Mouse (Mus musculus): ENCODE results near the gene C1qtnf3. TPM values are rescaled to one million over a fixed set of nuclear protein-coding genes. Genes with fewer than 3 reads are reported as not detected.

C1qtnf3 gene
- polyA plus RNA-seq, 1 experiment from 2014 or later, result 0.16 TPM

DNA sequence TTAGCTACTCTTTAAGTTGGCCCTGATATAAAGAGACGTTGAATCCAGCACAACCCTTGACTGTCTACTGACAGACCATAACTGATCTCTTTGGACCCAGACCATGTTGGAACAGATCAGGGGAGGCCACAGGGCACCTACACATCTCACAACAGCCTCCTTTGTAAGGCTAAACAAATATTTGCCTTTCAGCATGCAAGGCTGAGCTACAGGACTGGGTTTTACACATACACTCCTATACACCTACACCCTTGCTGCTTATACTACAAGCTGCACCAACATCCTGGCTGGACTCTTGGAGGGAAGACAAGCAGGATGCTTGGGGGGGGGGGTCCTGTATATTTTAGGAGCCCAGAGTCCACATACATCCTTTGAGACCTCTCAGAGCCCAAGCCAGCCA, 4.3 kb upstream of the C1qtnf3 start:
- ATAC-seq (ENCODE audit: insufficient number of reproducible peaks, insufficient read depth, low FRiP score, low read depth), result no peak

GRCm38 (mm10) chr15:10952760-10953305, 701 bp downstream of the C1qtnf3 start:
- Histone ChIP-seq H3K4me2 (ENCODE audit: low read length) (no peak overlapping the region), H3K4me1 (ENCODE audit: control insufficient read depth in 2 of 2, insufficient read depth in 2 of 2, low read length in 2 of 2) (no peaks in the 10 kb centered on the region), H3K4me3 (ENCODE audit: control insufficient read depth in 1 of 2, insufficient read depth in 1 of 2, low read depth in 1 of 2, low read length in 2 of 2) (no peak overlapping the region), H3K27ac (replicated peaks in 1 of 2; ENCODE audit: control insufficient read depth in 1 of 2, insufficient read depth in 1 of 2, low read depth in 2 of 2, low read length in 2 of 2) (no peak overlapping the region), H3K9me3 (ENCODE audit: control insufficient read depth, low read length) (no peaks in the 10 kb centered on the region), H3K36me3 (ENCODE audit: control insufficient read depth, insufficient read depth, low read length) (no peaks in the 10 kb centered on the region), H3K27me3 (ENCODE audit: control insufficient read depth, insufficient read depth, low read length) (no peaks in the 10 kb centered on the region), H3K9ac (ENCODE audit: low read length) (no peak overlapping the region)
- no peak for ATAC-seq (ENCODE audit: insufficient number of reproducible peaks, insufficient read depth, low FRiP score, low read depth)
- WGBS, result 57% methylated on average over 4 of the region's 4 CpGs

More for the DNA sequence above, 4.3 kb upstream of the C1qtnf3 start:
- Histone ChIP-seq H3K27ac (replicated peaks in 1 of 2; ENCODE audit: control insufficient read depth in 1 of 2, insufficient read depth in 1 of 2, low read depth in 2 of 2, low read length in 2 of 2) (no peak overlapping the region), H3K27me3 (ENCODE audit: control insufficient read depth, insufficient read depth, low read length) (no peaks in the 10 kb centered on the region), H3K9me3 (ENCODE audit: control insufficient read depth, low read length) (no peaks in the 10 kb centered on the region), H3K4me2 (ENCODE audit: low read length) (no peak overlapping the region), H3K36me3 (ENCODE audit: control insufficient read depth, insufficient read depth, low read length) (no peaks in the 10 kb centered on the region), H3K9ac (ENCODE audit: low read length) (no peak overlapping the region), H3K4me1 (ENCODE audit: control insufficient read depth in 2 of 2, insufficient read depth in 2 of 2, low read length in 2 of 2) (no peaks in the 10 kb centered on the region), H3K4me3 (ENCODE audit: control insufficient read depth in 1 of 2, insufficient read depth in 1 of 2, low read depth in 1 of 2, low read length in 2 of 2) (no peak overlapping the region)
- WGBS, result 79% methylated on average over 1 of the region's 1 CpGs

- no peaks in the 10 kb centered on the region for H3K9me3 ChIP-seq (ENCODE audit: control insufficient read depth, low read length)
- no peaks in the 10 kb centered on the region for H3K36me3 ChIP-seq (ENCODE audit: control insufficient read depth, insufficient read depth, low read length)
- H3K9ac ChIP-seq (ENCODE audit: low read length), result no peak overlapping the region
- H3K27ac ChIP-seq (replicated peaks in 1 of 2; ENCODE audit: control insufficient read depth in 1 of 2, insufficient read depth in 1 of 2, low read depth in 2 of 2, low read length in 2 of 2), result no peak overlapping the region
- no peak for ATAC-seq (ENCODE audit: insufficient number of reproducible peaks, insufficient read depth, low FRiP score, low read depth)
- 90% methylated on average over 1 of the region's 1 CpGs for WGBS
- no peaks in the 10 kb centered on the region for H3K27me3 ChIP-seq (ENCODE audit: control insufficient read depth, insufficient read depth, low read length)
- H3K4me1 ChIP-seq (ENCODE audit: control insufficient read depth in 2 of 2, insufficient read depth in 2 of 2, low read length in 2 of 2), result no peaks in the 10 kb centered on the region
- H3K4me2 ChIP-seq (ENCODE audit: low read length), result no peak overlapping the region
- no peak overlapping the region for H3K4me3 ChIP-seq (ENCODE audit: control insufficient read depth in 1 of 2, insufficient read depth in 1 of 2, low read depth in 1 of 2, low read length in 2 of 2)
These were observed 1.3 kb downstream of the C1qtnf3 start for GRCm38 (mm10) chr15:10953465-10953864.

DNA sequence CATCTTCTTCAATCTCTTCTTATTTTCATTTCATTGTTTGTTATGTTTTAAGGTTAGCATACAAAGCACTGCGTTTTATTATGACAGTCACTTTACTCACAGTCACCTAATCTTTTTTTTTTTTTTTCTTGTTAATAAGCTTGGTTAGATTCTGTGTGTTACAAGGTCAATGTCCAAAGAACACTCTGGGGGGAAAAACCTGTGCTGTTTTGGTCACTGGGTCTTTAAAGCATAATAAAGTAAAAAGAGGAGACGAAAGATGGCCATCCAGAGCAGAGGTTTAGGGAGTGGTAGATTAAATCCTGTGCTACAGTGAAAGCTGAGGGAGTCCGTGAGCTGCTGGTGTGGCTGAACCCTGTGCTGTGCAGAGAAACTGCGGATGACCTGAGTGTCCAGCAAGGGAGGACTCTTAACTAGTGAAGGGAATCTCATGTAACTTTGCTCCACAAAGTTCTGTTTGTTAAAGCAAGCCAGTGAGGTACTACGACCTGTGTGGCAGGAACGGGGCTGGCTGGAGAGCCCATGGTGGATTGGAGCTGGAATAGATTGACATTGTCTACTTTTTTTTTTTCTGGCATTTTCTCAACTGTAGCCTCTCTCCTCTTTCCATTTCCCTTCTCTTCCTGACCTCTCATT, 2.4 kb downstream of the C1qtnf3 start:
- no peaks in the 10 kb centered on the region for H3K27me3 ChIP-seq (ENCODE audit: control insufficient read depth, insufficient read depth, low read length)
- 77% methylated on average over 6 of the region's 6 CpGs for WGBS
- no peaks in the 10 kb centered on the region for H3K4me1 ChIP-seq (ENCODE audit: control insufficient read depth in 2 of 2, insufficient read depth in 2 of 2, low read length in 2 of 2)
- no peaks in the 10 kb centered on the region for H3K36me3 ChIP-seq (ENCODE audit: control insufficient read depth, insufficient read depth, low read length)
- H3K4me3 ChIP-seq (ENCODE audit: control insufficient read depth in 1 of 2, insufficient read depth in 1 of 2, low read depth in 1 of 2, low read length in 2 of 2), result no peak overlapping the region
- no peak overlapping the region for H3K4me2 ChIP-seq (ENCODE audit: low read length)
- H3K9me3 ChIP-seq (ENCODE audit: control insufficient read depth, low read length), result no peaks in the 10 kb centered on the region
- no peak for ATAC-seq (ENCODE audit: insufficient number of reproducible peaks, insufficient read depth, low FRiP score, low read depth)
- no peak overlapping the region for H3K27ac ChIP-seq (replicated peaks in 1 of 2; ENCODE audit: control insufficient read depth in 1 of 2, insufficient read depth in 1 of 2, low read depth in 2 of 2, low read length in 2 of 2)
- no peak overlapping the region for H3K9ac ChIP-seq (ENCODE audit: low read length)

DNA sequence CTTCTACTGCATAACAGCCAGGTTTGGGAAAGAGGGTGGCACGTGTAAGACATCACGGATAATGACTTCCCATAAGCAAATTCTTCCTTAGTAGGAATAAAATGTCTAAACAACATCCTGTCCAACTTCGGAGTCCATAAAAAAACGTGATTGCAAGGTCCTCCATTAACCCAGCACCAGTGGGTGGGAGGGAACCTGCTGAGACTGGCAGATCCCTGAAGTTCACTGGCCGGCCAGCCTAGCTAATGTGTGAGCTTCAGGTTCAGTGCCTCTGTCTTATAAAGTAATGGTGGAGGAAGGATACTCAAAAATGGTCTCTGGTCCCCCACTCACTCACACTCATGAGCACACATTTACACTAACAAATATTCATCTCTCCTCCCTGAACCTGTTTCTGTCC, 3.0 kb downstream of the C1qtnf3 start:
- no peak for ATAC-seq (ENCODE audit: insufficient number of reproducible peaks, insufficient read depth, low FRiP score, low read depth)

GRCm38 (mm10) chr15:10956706-10957105, 4.6 kb downstream of the C1qtnf3 start:
- H3K4me1 ChIP-seq (ENCODE audit: control insufficient read depth in 2 of 2, insufficient read depth in 2 of 2, low read length in 2 of 2), result no peaks in the 10 kb centered on the region
- no peak overlapping the region for H3K4me3 ChIP-seq (ENCODE audit: control insufficient read depth in 1 of 2, insufficient read depth in 1 of 2, low read depth in 1 of 2, low read length in 2 of 2)
- ATAC-seq (ENCODE audit: insufficient number of reproducible peaks, insufficient read depth, low FRiP score, low read depth), result no peak
- H3K36me3 ChIP-seq (ENCODE audit: control insufficient read depth, insufficient read depth, low read length), result no peaks in the 10 kb centered on the region
- no peaks in the 10 kb centered on the region for H3K27me3 ChIP-seq (ENCODE audit: control insufficient read depth, insufficient read depth, low read length)
- WGBS, result 59% methylated on average over 3 of the region's 3 CpGs
- no peaks in the 10 kb centered on the region for H3K9me3 ChIP-seq (ENCODE audit: control insufficient read depth, low read length)
- H3K9ac ChIP-seq (ENCODE audit: low read length), result no peak overlapping the region
- H3K4me2 ChIP-seq (ENCODE audit: low read length), result no peak overlapping the region
- no peak overlapping the region for H3K27ac ChIP-seq (replicated peaks in 1 of 2; ENCODE audit: control insufficient read depth in 1 of 2, insufficient read depth in 1 of 2, low read depth in 2 of 2, low read length in 2 of 2)

More for the DNA sequence above, 3.0 kb downstream of the C1qtnf3 start:
- no peaks in the 10 kb centered on the region for H3K9me3 ChIP-seq (ENCODE audit: control insufficient read depth, low read length)
- H3K4me1 ChIP-seq (ENCODE audit: control insufficient read depth in 2 of 2, insufficient read depth in 2 of 2, low read length in 2 of 2), result no peaks in the 10 kb centered on the region
- H3K27me3 ChIP-seq (ENCODE audit: control insufficient read depth, insufficient read depth, low read length), result no peaks in the 10 kb centered on the region
- H3K36me3 ChIP-seq (ENCODE audit: control insufficient read depth, insufficient read depth, low read length), result no peaks in the 10 kb centered on the region
- H3K4me3 ChIP-seq (ENCODE audit: control insufficient read depth in 1 of 2, insufficient read depth in 1 of 2, low read depth in 1 of 2, low read length in 2 of 2), result no peak overlapping the region
- WGBS, result 61% methylated on average over 5 of the region's 5 CpGs
- H3K9ac ChIP-seq (ENCODE audit: low read length), result no peak overlapping the region
- no peak overlapping the region for H3K27ac ChIP-seq (replicated peaks in 1 of 2; ENCODE audit: control insufficient read depth in 1 of 2, insufficient read depth in 1 of 2, low read depth in 2 of 2, low read length in 2 of 2)
- no peak overlapping the region for H3K4me2 ChIP-seq (ENCODE audit: low read length)

DNA sequence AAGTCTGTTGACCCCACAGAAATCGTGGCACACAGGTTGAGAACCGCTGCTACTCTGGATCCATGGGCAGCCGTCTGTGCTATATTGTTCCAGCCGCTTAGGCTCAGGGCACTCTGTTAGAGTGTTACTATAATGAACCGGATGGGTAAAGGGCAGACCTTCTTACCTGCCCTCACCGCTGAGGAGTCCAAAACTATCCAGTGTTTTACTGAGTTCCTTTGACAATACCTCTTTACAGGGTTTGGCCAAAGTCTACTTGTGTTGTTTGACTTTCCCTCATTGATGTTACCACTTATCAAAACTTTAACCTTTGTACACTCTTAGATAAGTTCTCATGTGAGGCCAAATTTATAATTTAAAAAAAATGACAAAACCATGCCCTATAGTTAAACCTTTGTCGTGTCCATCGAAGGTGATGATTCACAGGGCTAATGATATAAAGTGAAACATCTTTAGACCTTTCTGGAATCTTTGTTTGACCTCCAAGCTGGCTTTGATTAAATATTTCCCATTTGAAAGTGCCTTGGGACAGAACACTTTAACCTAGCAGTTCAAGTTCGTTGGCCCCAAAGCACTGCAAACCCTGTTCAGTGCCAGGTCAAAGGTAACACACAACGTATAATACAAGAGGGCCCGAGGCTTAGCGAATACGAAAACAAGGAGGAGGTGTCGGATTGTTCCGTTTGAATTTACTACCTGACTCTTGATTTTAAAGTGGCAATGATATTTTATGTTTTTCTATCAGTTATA, 7.3 kb downstream of the C1qtnf3 start:
- H3K9me3 ChIP-seq (ENCODE audit: control insufficient read depth, low read length), result no peaks in the 10 kb centered on the region
- no peak overlapping the region for H3K4me3 ChIP-seq (ENCODE audit: control insufficient read depth in 1 of 2, insufficient read depth in 1 of 2, low read depth in 1 of 2, low read length in 2 of 2)
- H3K36me3 ChIP-seq (ENCODE audit: control insufficient read depth, insufficient read depth, low read length), result no peaks in the 10 kb centered on the region
- no peaks in the 10 kb centered on the region for H3K4me1 ChIP-seq (ENCODE audit: control insufficient read depth in 2 of 2, insufficient read depth in 2 of 2, low read length in 2 of 2)
- 89% methylated on average over 15 of the region's 15 CpGs for WGBS
- ATAC-seq (ENCODE audit: insufficient number of reproducible peaks, insufficient read depth, low FRiP score, low read depth), result no peak
- H3K9ac ChIP-seq (ENCODE audit: low read length), result no peak overlapping the region
- no peaks in the 10 kb centered on the region for H3K27me3 ChIP-seq (ENCODE audit: control insufficient read depth, insufficient read depth, low read length)
- H3K27ac ChIP-seq (replicated peaks in 1 of 2; ENCODE audit: control insufficient read depth in 1 of 2, insufficient read depth in 1 of 2, low read depth in 2 of 2, low read length in 2 of 2), result no peak overlapping the region
- H3K4me2 ChIP-seq (ENCODE audit: low read length), result no peak overlapping the region
